Mouse (Mus musculus): Measurements from ENCODE around the gene Pidd1. TPM values are rescaled to one million over a fixed set of nuclear protein-coding genes. Genes with fewer than 3 reads are reported as not detected.

Pidd1 gene
- polyA plus RNA-seq, 1 experiment = 1.9 TPM

GRCm38 (mm10) chr7:141468522-141469211 lies 24.8 kb upstream of the Pidd1 start:
- Histone ChIP-seq H3K4me3 (peak overlapping the region; percentile 84), H3K36me3 (ENCODE audit: control insufficient read depth, insufficient read depth) (peaks cover 19% of the 10 kb centered on the region), H3K79me2 (ENCODE audit: control insufficient read depth, insufficient read depth) (peaks cover 40% of the 10 kb centered on the region), H3ac (ENCODE audit: control insufficient read depth, insufficient read length) (peak overlapping the region; percentile 0), H3K4me2 (ENCODE audit: low read depth) (peak overlapping the region; percentile 96), H3K27me3 (ENCODE audit: control insufficient read depth, insufficient read depth, insufficient read length) (no peaks in the 10 kb centered on the region)
- TF ChIP-seq MYOG (IDR thresholded peaks at IDR 0.05; ENCODE audit: control insufficient read depth in 1 of 3, insufficient read depth in 1 of 3, insufficient read length in 2 of 3, low read depth in 2 of 3) (peak in 1 of 3 experiments; percentile 11), POLR2AphosphoS2 (IDR thresholded peaks at IDR 0.05; ENCODE audit: insufficient read length, low read depth) (peak; percentile 81), CEBPB (IDR thresholded peaks at IDR 0.05; ENCODE audit: insufficient read depth, poor library complexity, severe bottlenecking) (no peak), MYOD1 (IDR thresholded peaks at IDR 0.05; ENCODE audit: control insufficient read depth in 1 of 3, insufficient read length in 2 of 3, low read depth in 2 of 3) (peak in 1 of 3 experiments; percentile 1), E2F4 (IDR thresholded peaks at IDR 0.05; ENCODE audit: insufficient read depth) (no peak), TCF3 (IDR thresholded peaks at IDR 0.05; ENCODE audit: insufficient read length, low read depth) (no peak), POLR2A (IDR thresholded peaks at IDR 0.05; ENCODE audit: insufficient read length, low read depth) (peak; percentile 84)

- peaks cover 19% of the 10 kb centered on the region for H3K36me3 ChIP-seq (ENCODE audit: control insufficient read depth, insufficient read depth)
- peaks cover 35% of the 10 kb centered on the region for H3K79me2 ChIP-seq (ENCODE audit: control insufficient read depth, insufficient read depth)
- H3ac ChIP-seq (ENCODE audit: control insufficient read depth, insufficient read length) = peak overlapping the region; percentile 39
- peak overlapping the region; percentile 96 for H3K4me2 ChIP-seq (ENCODE audit: low read depth)
- H3K27me3 ChIP-seq (ENCODE audit: control insufficient read depth, insufficient read depth, insufficient read length) = no peaks in the 10 kb centered on the region
- peak overlapping the region; percentile 84 for H3K4me3 ChIP-seq
- no peak for TF ChIP-seq MYOG (IDR thresholded peaks at IDR 0.05; ENCODE audit: control insufficient read depth in 1 of 3, insufficient read depth in 1 of 3, insufficient read length in 2 of 3, low read depth in 2 of 3)
- TF ChIP-seq E2F4 (IDR thresholded peaks at IDR 0.05; ENCODE audit: insufficient read depth) = no peak
- TF ChIP-seq USF1 (IDR thresholded peaks at IDR 0.05; ENCODE audit: low read depth) = no peak
- no peak for TF ChIP-seq REST (IDR thresholded peaks at IDR 0.05; ENCODE audit: insufficient read depth, insufficient read length)
- no peak for TF ChIP-seq CEBPB (IDR thresholded peaks at IDR 0.05; ENCODE audit: insufficient read depth, poor library complexity, severe bottlenecking)
- no peak for TF ChIP-seq POLR2A (IDR thresholded peaks at IDR 0.05; ENCODE audit: insufficient read length, low read depth)
- no peak for TF ChIP-seq TCF3 (IDR thresholded peaks at IDR 0.05; ENCODE audit: insufficient read length, low read depth)
- TF ChIP-seq SRF (IDR thresholded peaks at IDR 0.05; ENCODE audit: control insufficient read depth, insufficient read length, low read depth) = no peak
Measured at GRCm38 (mm10) chr7:141468164-141468521, 24.3 kb upstream of the Pidd1 start.

DNA sequence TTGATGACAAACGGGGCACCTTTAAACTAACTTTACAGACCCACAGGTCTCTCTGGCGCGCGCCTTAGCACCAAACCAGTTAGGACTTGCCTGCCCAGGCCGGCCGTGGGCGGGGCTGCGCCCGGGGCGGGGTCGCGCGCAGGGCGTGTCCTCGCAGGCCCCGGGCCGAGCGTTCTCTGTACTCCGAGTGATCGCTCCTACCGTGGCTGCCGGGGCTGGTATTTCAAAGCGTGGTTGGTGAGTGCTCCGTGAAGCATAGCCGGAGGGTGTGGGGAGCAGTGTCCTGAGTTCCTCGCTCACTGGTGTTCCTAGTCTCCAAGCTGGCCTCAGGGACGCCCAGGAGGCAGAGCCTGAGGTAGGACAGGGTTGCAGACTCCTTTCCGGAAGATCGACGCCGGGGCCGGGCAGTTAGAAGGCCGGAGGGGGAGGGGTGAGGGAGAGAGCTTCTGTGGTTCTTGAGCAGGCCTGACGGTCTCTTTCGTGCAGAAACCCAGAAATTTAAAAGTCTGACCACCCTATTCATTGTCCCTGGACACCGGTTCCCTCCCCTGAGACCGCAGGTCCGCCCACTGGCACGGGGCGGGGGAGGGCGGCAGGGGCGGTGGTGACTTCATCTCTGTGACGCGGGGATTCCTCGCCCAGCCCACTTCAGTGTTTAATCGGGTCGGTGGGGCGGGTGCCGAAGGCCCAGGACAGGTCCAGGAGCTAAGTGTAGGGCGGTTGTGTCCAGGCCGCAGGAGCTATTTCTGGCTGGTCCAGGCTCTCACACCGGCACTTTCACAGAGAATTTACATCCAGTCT lies 23.6 kb upstream of the Pidd1 start, which contains the start of gene Cd151:
Gene Cd151, plus strand, starts transcription at position 163 of the 801 bp plus-strand sequence.
- no peaks in the 10 kb centered on the region for H3K27me3 ChIP-seq (ENCODE audit: control insufficient read depth, insufficient read depth, insufficient read length)
- TF ChIP-seq TCF12 (IDR thresholded peaks at IDR 0.05; ENCODE audit: insufficient read depth, poor library complexity, severe bottlenecking) = no peak
- TF ChIP-seq MYOG (IDR thresholded peaks at IDR 0.05; ENCODE audit: control insufficient read depth in 1 of 3, insufficient read depth in 1 of 3, insufficient read length in 2 of 3, low read depth in 2 of 3) = no peak
- no peak for TF ChIP-seq MAX (IDR thresholded peaks at IDR 0.05; ENCODE audit: low read depth)
- peak; percentile 87 for TF ChIP-seq POLR2AphosphoS2 (IDR thresholded peaks at IDR 0.05; ENCODE audit: insufficient read length, low read depth)
- TF ChIP-seq MYOD1 (IDR thresholded peaks at IDR 0.05; ENCODE audit: control insufficient read depth in 1 of 3, insufficient read length in 2 of 3, low read depth in 2 of 3) = no peak
- TF ChIP-seq REST (IDR thresholded peaks at IDR 0.05; ENCODE audit: insufficient read depth, insufficient read length) = no peak
- no peak for TF ChIP-seq USF1 (IDR thresholded peaks at IDR 0.05; ENCODE audit: low read depth)
- no peak for TF ChIP-seq E2F4 (IDR thresholded peaks at IDR 0.05; ENCODE audit: insufficient read depth)
- TF ChIP-seq POLR2A (IDR thresholded peaks at IDR 0.05; ENCODE audit: insufficient read length, low read depth) = peak; percentile 82
- TF ChIP-seq CEBPB (IDR thresholded peaks at IDR 0.05; ENCODE audit: insufficient read depth, poor library complexity, severe bottlenecking) = no peak
- no peak for TF ChIP-seq TCF3 (IDR thresholded peaks at IDR 0.05; ENCODE audit: insufficient read length, low read depth)
- no peak for TF ChIP-seq SRF (IDR thresholded peaks at IDR 0.05; ENCODE audit: control insufficient read depth, insufficient read length, low read depth)
- peaks cover 14% of the 10 kb centered on the region for H3K36me3 ChIP-seq (ENCODE audit: control insufficient read depth, insufficient read depth)
- H3K79me2 ChIP-seq (ENCODE audit: control insufficient read depth, insufficient read depth) = peaks cover 29% of the 10 kb centered on the region
- H3K4me3 ChIP-seq = peak within 1 kb of the TSS; percentile 84
- peak within 1 kb of the TSS; percentile 96 for H3K4me2 ChIP-seq (ENCODE audit: low read depth)
- peak within 1 kb of the TSS; percentile 39 for H3ac ChIP-seq (ENCODE audit: control insufficient read depth, insufficient read length)

- Histone ChIP-seq H3K4me3 (peak overlapping the region; percentile 84), H3ac (ENCODE audit: control insufficient read depth, insufficient read length) (peak overlapping the region; percentile 39), H3K79me2 (ENCODE audit: control insufficient read depth, insufficient read depth) (peaks cover 25% of the 10 kb centered on the region), H3K36me3 (ENCODE audit: control insufficient read depth, insufficient read depth) (peaks cover 10% of the 10 kb centered on the region), H3K27me3 (ENCODE audit: control insufficient read depth, insufficient read depth, insufficient read length) (no peaks in the 10 kb centered on the region), H3K4me2 (ENCODE audit: low read depth) (peak overlapping the region; percentile 96)
- TF ChIP-seq TCF3 (IDR thresholded peaks at IDR 0.05; ENCODE audit: insufficient read length, low read depth) = no peak
- no peak for TF ChIP-seq MAX (IDR thresholded peaks at IDR 0.05; ENCODE audit: low read depth)
- TF ChIP-seq TCF12 (IDR thresholded peaks at IDR 0.05; ENCODE audit: insufficient read depth, poor library complexity, severe bottlenecking) = no peak
- no peak for TF ChIP-seq REST (IDR thresholded peaks at IDR 0.05; ENCODE audit: insufficient read depth, insufficient read length)
- no peak for TF ChIP-seq SRF (IDR thresholded peaks at IDR 0.05; ENCODE audit: control insufficient read depth, insufficient read length, low read depth)
- TF ChIP-seq POLR2A (IDR thresholded peaks at IDR 0.05; ENCODE audit: insufficient read length, low read depth) = no peak
Measured at GRCm38 (mm10) chr7:141466607-141467148, 22.9 kb upstream of the Pidd1 start.
